Mouse (Mus musculus): ENCODE measurements around the gene Cyp21a1. TPM values are rescaled to one million over a fixed set of nuclear protein-coding genes. Genes with fewer than 3 reads are reported as not detected.
"Not testable (repeated sequence)": the region's sequence is repeated elsewhere in the genome, so short reads cannot be mapped to it uniquely, and the experiment has no call there.

Gene Cyp21a1
- under 1 TPM; 0.12 to 0.19 TPM for total RNA-seq (2021)

DNA sequence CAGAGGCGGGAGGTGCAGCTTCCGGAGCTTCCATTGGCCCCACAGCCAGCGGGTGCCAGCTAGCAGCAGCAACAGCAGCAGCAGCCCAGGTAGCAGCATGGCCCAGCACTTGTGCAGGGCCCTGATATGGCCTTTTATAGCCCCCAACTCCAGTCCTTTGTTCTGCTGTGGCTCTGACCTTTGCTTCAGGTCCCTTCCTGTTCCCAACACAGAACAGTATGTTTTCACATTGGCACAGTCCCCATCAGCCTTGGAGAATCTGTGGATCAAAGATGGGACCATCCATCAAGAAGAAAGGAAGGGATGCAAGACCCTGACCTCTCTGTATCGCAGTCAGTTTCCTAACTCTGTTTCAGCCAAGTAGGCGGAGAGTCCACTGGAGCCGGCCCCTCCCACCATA lies at the start of gene Cyp21a1:
Cyp21a1 (minus strand) TSS at position 261 of the 400 bp plus-strand sequence.
- not testable (repeated sequence) for DNase-seq (ENCODE audit: extremely low spot score in 1 of 2, low spot score in 1 of 2)

DNA sequence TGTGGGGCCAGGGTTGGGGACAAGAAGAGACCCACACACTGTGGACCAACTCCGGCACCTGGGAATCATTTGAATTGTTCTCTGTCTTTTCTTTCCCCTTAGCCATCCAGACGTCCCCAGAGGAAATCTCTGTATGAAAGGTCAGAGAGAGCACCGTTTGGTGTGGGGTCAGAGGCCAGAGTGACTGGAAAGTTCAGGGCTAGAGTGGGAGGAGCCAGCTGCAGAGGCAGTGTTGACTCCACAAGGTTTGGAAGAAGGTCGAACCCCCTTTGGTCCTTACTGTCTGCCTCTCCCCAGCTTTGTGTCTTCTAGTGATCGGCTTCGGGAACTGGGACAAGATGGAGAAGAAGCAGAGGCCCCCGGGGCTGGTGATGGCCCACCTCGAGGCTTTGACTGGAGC lies 49.1 kb upstream of the Cyp21a1 start:
- DNase-seq (ENCODE audit: extremely low spot score in 1 of 2, low spot score in 1 of 2) = no peak

DNA sequence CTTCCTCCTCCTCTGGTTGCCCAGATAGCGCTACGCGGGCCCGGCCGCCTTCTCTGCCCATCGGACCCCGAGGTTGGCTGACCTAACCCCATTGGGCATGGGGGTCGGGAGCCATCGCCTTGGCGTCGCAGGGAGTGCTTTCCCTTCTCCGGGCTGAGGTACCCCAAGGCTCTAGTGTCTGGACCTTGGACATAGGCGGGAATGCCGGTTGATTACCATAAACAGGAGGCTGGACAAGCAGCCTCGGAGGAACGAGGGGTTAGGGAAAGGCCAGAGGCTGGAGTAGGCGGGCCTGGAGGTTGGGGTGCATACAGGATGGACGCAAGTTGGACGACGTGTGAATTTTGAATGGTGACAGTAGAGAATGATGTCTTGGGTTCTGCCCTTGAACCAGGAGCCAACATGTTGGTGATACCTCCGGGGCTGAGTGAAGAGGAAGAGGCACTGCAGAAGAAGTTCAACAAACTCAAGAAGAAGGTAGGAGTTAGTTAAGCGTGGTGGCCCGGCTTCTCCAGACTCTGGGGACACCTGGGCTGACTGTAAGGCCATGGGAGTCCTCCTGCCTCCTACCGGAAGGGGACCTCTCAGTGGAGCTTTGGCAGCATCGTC lies 46.3 kb upstream of the Cyp21a1 start:
- DNase-seq (ENCODE audit: extremely low spot score in 1 of 2, low spot score in 1 of 2) = no peak

DNA sequence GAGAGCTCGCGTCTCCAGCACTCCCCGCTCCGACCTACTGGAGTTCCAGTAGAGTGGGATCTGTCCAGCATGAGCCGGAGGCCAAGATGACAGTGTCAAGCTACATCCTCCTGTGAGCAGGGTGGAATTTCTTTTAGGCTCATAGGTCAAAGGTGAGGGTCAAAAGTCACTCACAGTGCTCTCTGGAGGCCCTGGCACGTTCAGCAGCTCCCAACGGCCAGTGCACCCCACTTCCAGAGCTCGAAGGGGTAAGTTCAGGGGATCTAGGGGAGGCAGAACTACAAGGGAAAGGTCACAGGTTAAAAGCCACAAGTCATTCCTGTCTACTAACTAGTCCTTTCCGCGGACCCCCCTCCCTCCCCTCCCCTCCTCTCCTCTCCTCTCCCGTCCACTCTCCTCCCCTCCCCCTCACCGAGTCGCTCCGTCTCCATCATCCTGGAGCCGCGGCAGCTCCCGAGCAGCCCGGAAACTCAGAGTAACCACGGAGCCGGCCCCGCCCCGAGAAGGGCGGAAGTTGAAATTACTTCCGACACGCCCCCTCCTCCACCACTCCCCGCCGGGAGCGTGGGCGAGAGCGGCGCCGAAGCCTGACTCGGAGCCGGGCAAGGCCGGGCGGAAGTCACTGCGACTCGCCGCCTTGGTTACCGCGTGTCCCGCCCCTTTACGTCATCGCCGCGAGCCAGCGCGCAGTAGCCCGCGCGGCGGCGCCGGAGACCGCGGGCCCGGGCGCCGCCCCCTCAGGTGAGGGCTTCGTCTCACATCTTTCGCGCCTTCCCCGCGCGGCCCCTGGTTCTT lies 45.6 kb upstream of the Cyp21a1 start, which contains the start of the genes Skiv2l and Nelfe:
Skiv2l (minus strand) TSS at position 489 of the 795 bp plus-strand sequence.
Nelfe (plus strand) TSS at position 670 of the 795 bp plus-strand sequence.
- peak; percentile 92 to 94 for DNase-seq (ENCODE audit: extremely low spot score in 1 of 2, low spot score in 1 of 2)

DNA sequence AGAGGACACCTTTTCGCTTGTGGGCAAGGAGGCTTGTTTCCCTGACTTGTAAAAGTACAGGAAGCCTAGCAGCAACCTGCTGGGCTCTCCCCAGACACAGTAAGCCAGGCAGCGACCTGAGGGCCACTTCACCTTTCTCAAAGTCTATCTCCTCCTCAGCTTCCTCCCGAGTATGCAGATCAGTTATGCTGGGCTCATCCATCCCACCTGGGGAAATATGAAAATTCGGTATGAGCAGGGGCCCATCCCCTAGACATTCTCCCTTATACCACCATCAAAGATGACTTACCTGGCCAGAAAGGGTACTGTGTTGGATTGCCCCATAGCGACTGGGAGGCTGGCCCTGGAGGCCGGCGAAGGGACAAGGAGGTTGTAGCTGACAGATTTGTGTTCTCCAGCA lies 43.3 kb upstream of the Cyp21a1 start:
- DNase-seq (ENCODE audit: extremely low spot score in 1 of 2, low spot score in 1 of 2) = no peak

DNA sequence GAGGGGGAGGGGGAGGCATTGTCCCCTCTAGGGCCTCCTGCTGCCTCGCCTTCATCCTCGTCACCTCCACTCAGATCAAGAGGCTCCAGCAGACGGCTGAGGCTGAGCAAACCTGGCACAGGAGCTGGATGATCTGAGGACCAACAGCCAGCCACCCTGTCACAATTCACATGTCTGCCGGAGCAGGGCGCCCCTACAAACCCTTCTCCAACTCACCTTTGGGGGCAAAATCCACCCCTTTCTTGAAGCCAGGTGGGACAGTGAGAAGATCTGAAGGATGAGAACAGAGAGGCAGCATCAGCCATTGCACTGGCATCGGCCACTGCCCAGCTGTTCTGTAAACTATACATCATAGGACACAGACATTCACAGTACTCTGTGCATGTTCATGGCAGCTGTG lies 42.8 kb upstream of the Cyp21a1 start:
- DNase-seq (ENCODE audit: extremely low spot score in 1 of 2, low spot score in 1 of 2) = no peak

DNA sequence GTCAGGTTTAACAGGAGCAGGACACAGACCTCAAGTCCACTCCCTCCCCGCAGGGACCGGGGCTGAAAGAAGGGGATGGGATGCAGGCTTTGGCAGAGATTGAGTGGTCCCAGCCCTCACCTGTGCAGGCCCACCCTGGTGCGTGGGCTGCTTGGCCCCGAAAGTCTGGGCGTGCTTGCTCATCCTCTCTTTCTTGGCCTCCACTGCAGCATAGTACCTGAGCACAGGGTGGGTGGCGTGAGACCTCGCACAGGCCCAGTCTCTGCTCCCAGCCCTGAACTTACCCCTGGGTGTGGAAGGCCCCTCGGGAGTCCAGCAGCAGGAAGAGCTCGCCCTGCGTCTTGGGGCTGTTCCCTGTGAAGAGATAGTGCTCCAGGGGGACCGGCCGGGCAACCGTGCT lies 40.5 kb upstream of the Cyp21a1 start:
- DNase-seq (ENCODE audit: extremely low spot score in 1 of 2, low spot score in 1 of 2) = no peak

DNA sequence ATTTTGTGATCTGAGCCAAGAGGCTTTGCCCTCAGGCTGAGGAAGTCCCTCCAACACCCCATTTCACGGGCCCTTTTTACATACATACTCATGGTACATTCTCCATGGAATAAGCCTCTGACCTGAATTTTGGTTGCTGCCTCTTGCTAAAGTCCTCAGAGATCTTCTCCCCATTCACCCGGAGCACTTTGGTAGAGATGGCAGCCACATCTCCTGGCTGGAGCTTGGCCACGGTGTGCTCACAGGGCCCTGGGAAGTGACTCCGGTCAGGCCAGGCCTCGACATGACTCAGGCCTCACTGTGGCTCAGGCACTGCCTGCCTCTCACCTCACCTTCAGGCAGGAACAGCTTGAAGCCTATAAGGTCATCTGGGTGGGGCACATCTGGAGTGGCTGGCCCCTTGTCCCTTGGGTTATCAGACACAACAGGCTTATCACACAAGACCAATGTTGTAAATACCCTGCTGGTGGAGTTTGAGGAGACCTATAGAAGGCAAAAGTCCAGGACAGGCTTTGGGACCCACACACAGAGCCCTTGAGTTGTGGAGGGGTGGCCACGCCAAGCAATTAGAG lies 36.5 kb upstream of the Cyp21a1 start:
- no peak for DNase-seq (ENCODE audit: extremely low spot score in 1 of 2, low spot score in 1 of 2)

DNA sequence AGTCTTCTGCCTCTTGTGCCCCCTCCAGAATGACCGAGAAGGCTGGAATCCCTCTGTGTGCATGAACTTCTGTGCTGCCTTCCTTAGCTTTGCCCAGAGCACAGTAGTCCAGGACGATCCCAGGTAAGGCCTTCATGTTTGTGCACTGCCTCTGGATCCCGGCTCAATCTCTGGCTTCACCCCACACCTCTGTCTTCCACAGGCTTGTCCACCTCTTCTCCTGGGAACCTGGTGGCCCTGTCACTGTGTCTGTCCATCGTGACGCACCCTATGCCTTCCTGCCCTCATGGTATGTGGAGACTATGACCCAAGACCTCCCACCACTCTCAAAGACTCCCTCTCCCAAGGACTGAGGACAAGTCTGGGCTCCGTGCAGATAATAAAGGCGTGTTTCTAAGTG lies 34.4 kb upstream of the Cyp21a1 start:
- DNase-seq (ENCODE audit: extremely low spot score in 1 of 2, low spot score in 1 of 2) = no peak

DNA sequence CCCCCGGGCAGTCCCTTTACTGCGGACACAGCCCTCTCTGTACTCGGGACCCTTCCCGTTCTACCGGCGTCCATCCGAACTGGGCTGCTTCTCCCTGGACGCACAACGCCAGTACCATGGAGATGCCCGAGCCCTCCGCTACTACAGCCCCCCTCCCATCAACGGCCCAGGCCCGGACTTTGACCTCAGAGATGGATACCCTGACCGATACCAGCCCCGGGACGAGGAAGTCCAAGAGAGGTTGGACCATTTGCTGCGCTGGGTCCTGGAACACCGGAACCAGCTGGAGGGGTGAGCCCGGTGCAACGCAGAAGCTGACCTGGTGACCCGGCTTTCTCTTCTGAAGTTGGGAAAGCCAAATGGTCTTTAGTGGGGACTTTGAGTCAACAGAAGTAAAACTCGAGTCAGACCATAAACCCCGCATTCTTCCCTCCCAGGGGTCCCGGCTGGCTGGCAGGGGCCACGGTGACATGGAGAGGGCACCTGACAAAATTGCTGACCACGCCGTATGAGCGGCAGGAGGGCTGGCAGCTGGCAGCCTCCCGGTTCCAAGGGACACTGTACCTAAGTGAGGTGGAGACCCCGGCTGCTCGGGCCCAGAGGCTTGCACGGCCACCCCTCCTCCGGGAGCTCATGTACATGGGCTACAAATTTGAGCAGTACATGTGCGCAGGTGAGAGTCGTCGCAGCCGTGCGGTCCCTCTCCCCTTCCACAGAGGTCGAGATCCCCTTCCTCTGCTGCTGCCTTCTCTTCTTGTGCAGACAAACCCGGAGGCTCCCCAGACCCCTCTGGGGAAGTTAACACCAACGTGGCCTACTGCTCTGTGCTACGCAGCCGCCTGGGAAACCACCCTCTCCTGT lies 33.3 kb upstream of the Cyp21a1 start:
- no peak for DNase-seq (ENCODE audit: extremely low spot score in 1 of 2, low spot score in 1 of 2)

DNA sequence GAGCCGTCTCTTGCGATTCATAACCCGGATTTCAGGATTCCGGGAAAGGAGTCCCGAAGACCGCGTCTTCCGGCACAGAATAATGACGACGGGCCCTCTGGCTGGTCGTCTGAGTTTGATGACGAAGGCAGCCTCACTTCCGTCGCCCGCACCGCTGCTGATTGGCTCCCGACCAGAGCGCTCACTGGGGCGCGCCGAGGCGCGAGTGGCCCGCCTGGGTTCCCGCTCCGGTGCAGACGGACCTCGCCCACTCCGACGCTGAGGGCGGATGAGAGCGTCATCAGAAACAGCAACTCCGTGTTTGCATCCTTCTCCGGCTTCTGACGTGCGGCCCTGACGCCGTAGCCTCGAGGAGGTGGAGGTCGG lies 32.5 kb upstream of the Cyp21a1 start, which contains the start of the genes Stk19 and Dxo:
Stk19 (minus strand) TSS at position 90 of the 366 bp plus-strand sequence.
Dxo (plus strand) TSS at position 164 of the 366 bp plus-strand sequence.
- peak; percentile 92 to 95 for DNase-seq (ENCODE audit: extremely low spot score in 1 of 2, low spot score in 1 of 2)

DNA sequence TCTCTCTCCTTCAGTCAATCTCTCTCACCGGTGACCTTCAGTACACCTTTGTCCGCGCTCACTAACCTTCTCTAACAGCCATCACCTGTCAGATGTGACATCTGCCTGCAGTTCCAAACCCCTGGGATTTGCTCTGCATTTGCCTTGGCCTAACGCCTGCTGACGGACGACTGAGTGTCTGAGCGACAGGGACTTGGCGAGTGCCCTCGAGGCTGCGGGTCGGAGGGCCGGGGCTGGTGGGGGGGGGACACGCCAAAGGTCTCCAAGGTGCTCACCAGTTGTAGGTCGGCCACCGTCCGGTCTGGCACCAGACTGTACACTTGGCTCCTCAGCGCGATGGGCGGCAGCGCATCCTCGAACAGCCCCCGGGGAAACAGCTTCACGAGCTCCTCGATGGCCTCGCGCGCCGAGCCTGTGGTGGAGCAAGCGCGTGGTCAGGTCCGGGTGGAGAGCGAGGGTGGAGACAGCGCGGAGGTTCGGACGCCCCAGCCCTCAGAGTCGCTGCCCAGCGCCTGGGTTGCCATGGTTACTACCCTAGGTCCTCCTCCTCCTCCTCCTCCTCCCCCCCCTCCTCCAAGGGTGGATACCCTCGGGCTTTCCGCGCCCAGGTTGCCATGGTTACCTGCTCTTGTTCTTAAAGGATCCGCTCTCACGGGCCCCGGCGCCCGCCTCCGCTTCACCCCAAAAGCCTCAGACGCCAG lies 31.9 kb upstream of the Cyp21a1 start:
- no peak for DNase-seq (ENCODE audit: extremely low spot score in 1 of 2, low spot score in 1 of 2)

DNA sequence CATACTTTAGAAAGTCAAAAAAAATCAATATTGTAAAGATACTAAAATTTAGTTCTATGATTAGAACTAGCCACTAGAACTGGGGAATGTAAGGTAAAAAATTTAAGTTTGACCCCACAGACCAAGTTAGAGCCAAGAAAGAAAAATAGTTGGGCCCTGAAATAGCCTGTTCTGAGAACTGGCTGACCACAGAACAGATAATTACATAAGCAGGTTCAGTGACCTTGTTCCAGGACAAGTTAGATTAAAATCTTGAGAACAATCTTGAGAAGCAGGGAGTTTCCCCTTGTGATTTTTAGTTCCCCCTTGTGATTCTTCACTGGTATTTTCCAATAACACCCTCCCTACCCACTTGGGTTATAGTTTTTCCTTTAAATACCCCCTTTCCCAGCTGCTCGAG lies 26.4 kb upstream of the Cyp21a1 start:
- not testable (repeated sequence) for DNase-seq (ENCODE audit: extremely low spot score in 1 of 2, low spot score in 1 of 2)

DNA sequence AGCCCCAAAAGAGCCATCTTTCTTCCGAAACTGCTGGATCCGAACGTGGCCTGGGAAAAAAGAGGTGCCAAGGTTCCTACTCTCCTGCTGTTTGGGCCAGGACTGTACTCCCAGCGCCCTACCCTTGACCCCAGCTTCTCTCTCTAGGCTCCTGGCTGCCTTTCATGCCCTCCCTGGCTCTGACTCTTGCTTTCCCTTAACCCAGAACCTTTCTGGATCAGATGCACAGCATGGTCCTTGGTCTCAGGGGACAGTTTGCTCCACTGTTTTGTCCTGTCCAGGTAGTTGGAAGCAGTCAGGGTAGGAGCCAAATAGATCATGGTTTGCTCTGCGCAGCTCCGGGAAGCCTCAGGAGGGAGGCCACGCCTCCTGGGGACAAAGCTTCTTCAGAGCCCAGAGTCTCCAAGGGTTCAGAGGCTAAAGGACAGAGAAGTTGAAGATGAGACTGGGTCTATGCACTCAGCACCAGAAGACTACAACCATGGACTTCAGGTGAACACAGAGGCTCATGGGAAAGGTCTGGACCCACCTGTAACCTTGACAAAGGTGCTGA lies 10.5 kb upstream of the Cyp21a1 start:
- no peak for DNase-seq (ENCODE audit: extremely low spot score in 1 of 2, low spot score in 1 of 2)

DNA sequence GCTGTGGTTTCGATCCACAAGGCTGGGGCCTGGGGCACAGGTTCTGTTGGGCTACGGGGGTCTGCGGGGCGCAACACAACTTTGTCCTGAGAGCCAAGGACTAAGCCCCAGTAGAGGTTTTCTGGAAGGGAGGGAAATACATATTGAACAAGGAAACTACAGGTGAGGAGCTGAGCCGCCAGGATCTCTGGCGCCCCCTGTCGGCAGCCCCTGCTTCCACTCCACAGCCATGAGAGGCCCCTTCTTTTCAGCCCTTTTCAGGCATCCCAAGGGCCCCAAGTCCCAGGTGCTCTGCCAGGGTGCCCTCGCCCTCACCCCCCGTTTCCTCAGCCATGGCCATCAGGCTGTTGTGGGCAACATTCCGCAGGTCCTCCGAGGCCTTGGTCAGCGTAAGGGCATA lies 9.4 kb upstream of the Cyp21a1 start:
- DNase-seq (ENCODE audit: extremely low spot score in 1 of 2, low spot score in 1 of 2) = peak; percentile 38 to 64

DNA sequence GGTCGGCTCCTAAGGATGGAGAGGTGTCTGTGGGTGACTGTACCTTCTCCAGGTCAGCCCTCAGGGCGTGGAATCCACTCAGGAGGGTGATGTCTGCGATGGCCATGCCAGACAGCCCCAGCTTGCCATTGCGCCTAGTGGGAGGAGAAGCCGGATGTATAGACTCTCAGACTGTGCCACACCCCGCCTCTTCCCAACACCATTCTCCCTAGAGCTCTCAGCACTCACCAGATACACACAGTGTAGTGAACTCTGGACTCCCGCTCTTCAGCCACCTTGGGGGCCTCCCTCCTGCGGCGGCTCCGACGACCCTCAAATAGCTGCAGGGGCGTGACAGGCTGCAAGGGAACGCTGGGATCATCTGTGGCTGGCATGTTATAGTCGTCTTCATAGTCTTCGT lies 6.9 kb upstream of the Cyp21a1 start:
- DNase-seq (ENCODE audit: extremely low spot score in 1 of 2, low spot score in 1 of 2) = no peak

DNA sequence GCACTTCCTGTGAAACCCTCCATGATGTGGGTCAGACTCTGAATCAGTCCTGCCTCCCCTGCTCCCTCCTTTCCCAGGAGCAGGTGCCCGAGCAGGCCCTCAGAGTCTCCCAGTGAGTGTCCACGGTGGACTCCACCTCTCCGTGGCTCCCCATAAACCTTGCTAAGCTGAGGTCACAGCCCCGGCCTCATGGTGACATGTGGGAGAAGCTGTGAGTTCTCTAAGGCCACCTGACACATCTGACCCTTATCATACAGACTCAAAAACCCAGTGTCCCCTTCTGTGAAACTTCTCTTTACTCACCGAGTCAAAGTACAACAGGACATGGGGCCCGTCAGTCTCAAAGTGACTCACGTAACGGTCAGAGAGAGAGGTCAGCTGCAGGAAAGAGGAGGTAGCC lies 6.5 kb upstream of the Cyp21a1 start:
- not testable (repeated sequence) for DNase-seq (ENCODE audit: extremely low spot score in 1 of 2, low spot score in 1 of 2)

DNA sequence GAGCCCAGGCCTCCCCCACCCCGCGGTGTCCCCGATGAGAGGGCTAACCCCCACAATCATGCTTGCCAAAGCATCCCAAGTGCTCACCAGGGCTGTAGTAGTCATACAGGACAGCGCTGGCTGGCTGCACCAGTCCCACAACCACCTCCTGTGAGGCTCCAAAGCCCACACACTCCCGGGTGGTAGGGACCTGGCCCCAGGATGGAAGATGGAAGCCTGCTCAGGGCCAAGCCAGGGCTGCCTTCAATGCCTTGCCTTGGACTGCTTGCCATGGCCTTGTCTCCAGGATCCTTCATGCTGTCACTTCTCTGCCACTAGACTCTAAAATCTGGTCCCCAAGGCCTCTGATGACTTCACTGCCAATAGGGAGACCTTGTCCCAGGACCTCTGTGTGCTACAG lies 6.0 kb upstream of the Cyp21a1 start:
- DNase-seq (ENCODE audit: extremely low spot score in 1 of 2, low spot score in 1 of 2) = not testable (repeated sequence)

DNA sequence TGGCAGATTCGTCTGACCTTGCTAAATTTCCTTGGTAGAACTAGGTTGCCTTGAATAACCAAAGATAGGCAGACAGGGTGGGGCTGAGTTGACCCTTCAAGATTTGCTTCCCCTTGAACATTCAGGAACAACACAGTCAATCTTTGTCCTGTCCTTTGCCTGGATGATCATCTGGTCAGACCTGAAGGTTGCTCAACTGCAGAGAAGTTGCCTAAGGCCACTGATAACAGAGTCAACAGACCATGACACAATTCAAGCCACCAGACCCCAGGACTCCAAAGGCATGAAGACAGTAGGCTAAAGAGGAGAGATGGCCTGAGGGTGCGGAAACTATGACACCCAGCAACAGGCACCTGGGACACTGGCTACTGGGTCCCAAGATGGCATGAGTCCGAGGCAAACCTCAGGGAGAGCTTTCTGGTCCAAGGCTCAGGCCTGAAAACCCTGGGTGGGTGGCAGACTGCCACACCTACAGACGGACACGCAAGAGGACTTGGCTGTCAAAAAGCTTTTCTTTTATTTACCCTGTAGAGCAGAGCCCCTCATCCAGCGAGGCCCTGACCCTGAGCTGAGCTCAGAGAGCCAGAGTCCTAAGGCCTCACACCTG lies 4.3 kb upstream of the Cyp21a1 start:
- no peak for DNase-seq (ENCODE audit: extremely low spot score in 1 of 2, low spot score in 1 of 2)

Data from layer of hippocampus, postnatal 25 days (tissue).